Comparison of ENCODE assay signal across 29 mouse cellular contexts in the genomic region with DNA sequence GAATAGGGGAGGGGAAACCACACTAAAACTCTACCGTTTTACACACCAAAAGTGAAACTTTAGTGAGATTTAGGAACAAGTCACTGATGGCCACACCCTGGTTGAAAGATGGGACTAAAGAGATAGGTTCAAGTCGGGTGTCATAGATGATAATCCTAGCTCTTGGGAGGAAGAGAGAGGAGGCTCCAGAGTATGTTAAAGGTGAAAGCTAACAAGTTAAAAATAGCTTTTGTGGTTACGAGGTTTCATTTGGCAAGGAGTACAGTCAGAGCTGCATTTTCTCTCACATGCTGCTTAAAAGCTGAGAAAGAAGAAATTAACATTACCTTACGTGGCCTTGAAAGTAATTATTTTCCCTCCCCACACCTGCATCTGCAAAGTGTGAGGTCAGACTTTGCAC. TPM values are rescaled to one million over a fixed set of nuclear protein-coding genes. Genes with fewer than 3 reads are reported as not detected.
DNase-seq lines count a peak whose midpoint lies in the region; ATAC-seq and TF ChIP-seq lines count a peak whose summit lies in the region.
"Had no signal": no experiment of that assay in that cellular context is flagged by ENCODE, and none has a peak within 500 bp of the region (broad histone marks: within the 10 kb centered on the region; RNA-seq: fewer than 3 reads in every experiment).

No protein-coding gene starts in this region.

- TF ChIP-seq RAD21 in CH12.LX (IDR thresholded peaks at IDR 0.05; ENCODE audit: low read depth, low read length) = no peak

- DNase-seq in 416B (ENCODE audit: low read depth) (peak; percentile 3), CH12.LX (ENCODE audit: extremely low read depth) (peak; percentile 55)
- DNase-seq in embryo, embryonic 10.5 days (ENCODE audit: low spot score) = no peak
- DNase-seq in kidney, postnatal 36 days = no peak
- DNase-seq: adrenal gland, adult 2 months; adrenal gland, postnatal 14 days; cerebellum, adult 11-12 months; cerebellum, adult 8-10 months; cerebellum, postnatal 10 days; cerebellum, postnatal 36 days; forebrain, postnatal 0 days; gastrocnemius, adult 2 months; gastrocnemius, postnatal 14 days; heart, adult 2 months; heart, postnatal 14 days; heart, postnatal 4 days had no signal

- no peak; the same call in 1 of the 2 replicates for TF ChIP-seq EP300 in CH12.LX (IDR thresholded peaks at IDR 0.05; ENCODE audit: low read length)

- H3K27ac ChIP-seq in CH12.LX (ENCODE audit: insufficient read depth, low read depth) = no peak overlapping the region
- H3K27ac ChIP-seq: embryonic facial prominence, embryonic 12.5 days; embryonic facial prominence, embryonic 15.5 days; gastrocnemius, adult 2 months; heart, adult 2 months; heart, embryonic 10.5 days; heart, embryonic 13.5 days; hindbrain, embryonic 12.5 days; hindbrain, embryonic 15.5 days; intestine, embryonic 15.5 days had no signal

- H3K4me1 ChIP-seq in CH12.LX (ENCODE audit: control insufficient read depth in 1 of 2, insufficient read depth in 2 of 2) = peaks cover 5 to 20% of the 10 kb centered on the region in 2 experiments; a peak in 3 of 4 replicates
- H3K4me1 ChIP-seq: embryonic facial prominence, embryonic 12.5 days; embryonic facial prominence, embryonic 15.5 days; heart, embryonic 10.5 days; hindbrain, embryonic 12.5 days; hindbrain, embryonic 15.5 days; intestine, embryonic 15.5 days had no signal

- H3K36me3 ChIP-seq in CH12.LX (replicated peaks in 1 of 2; ENCODE audit: control insufficient read depth in 1 of 2, insufficient read depth in 1 of 2, low read length in 1 of 2) = no peaks in the 10 kb centered on the region
- H3K36me3 ChIP-seq: embryonic facial prominence, embryonic 15.5 days; G1E; intestine, embryonic 15.5 days had no signal

- H3K4me3 ChIP-seq in CH12.LX (replicated peaks in 1 of 3; ENCODE audit: low read depth in 2 of 3, low read length in 2 of 3, poor library complexity in 1 of 3) = no peak overlapping the region
- H3K4me3 ChIP-seq: embryonic facial prominence, embryonic 12.5 days; embryonic facial prominence, embryonic 15.5 days; gastrocnemius, adult 2 months; heart, adult 2 months; heart, embryonic 10.5 days; heart, embryonic 13.5 days; hindbrain, embryonic 12.5 days; hindbrain, embryonic 15.5 days; intestine, embryonic 15.5 days had no signal

- peak; percentile 21 to 37; a peak in 1 of 4 replicates for ATAC-seq in hematopoietic stem cell, adult 5-6 weeks (replicated peaks in 1 of 2; ENCODE audit: insufficient read depth in 1 of 2, low FRiP score in 2 of 2, low TSS enrichment in 1 of 2, low read depth in 1 of 2, poor library complexity in 2 of 2, severe bottlenecking in 2 of 2)
- ATAC-seq in megakaryocyte progenitor cell, adult 5-6 weeks (replicated peaks; ENCODE audit: poor library complexity) = peak; percentile 39; the same call in 1 of the 2 replicates
- no peak for ATAC-seq in megakaryocyte-erythroid progenitor cell, adult 5-6 weeks (replicated peaks; ENCODE audit: low FRiP score, low TSS enrichment, poor library complexity, severe bottlenecking)
- ATAC-seq: forebrain, embryonic 14.5 days; forebrain, postnatal 0 days; intestine, embryonic 15.5 days had no signal

- H3K27me3 ChIP-seq in CH12.LX (replicated peaks) = no peaks in the 10 kb centered on the region
- H3K27me3 ChIP-seq: embryonic facial prominence, embryonic 12.5 days; embryonic facial prominence, embryonic 15.5 days; heart, embryonic 13.5 days; hindbrain, embryonic 12.5 days; hindbrain, embryonic 15.5 days; intestine, embryonic 15.5 days had no signal

- in situ Hi-C loops in CH12.LX (cut with MboI; ENCODE audit: low pct_ligation_motif_present, low pct_unique_long_range_greater_than_20kb, low sequenced_read_pairs) = no loop called here

- TF ChIP-seq POLR2A in CH12.LX (IDR thresholded peaks at IDR 0.05; ENCODE audit: low read depth, low read length) = no peak

- H3K4me2 ChIP-seq in CH12.LX (ENCODE audit: insufficient read depth, low read depth, poor library complexity, severe bottlenecking) = peak overlapping the region; percentile 89
- H3K4me2 ChIP-seq: embryonic facial prominence, embryonic 12.5 days; embryonic facial prominence, embryonic 15.5 days; heart, embryonic 13.5 days; hindbrain, embryonic 12.5 days; hindbrain, embryonic 15.5 days; intestine, embryonic 15.5 days had no signal

- no peak for TF ChIP-seq CTCF in CH12.LX (conservative IDR thresholded peaks at IDR 0.05 in 1 of 2, IDR thresholded peaks at IDR 0.05 in 1 of 2; ENCODE audit: low read depth in 2 of 2, low read length in 2 of 2)

- H3K9ac ChIP-seq in CH12.LX (ENCODE audit: insufficient read depth, low read depth) = no peak overlapping the region
- H3K9ac ChIP-seq: embryonic facial prominence, embryonic 12.5 days; embryonic facial prominence, embryonic 15.5 days; forebrain, postnatal 0 days; heart, embryonic 13.5 days; hindbrain, embryonic 12.5 days; hindbrain, embryonic 15.5 days; intestine, embryonic 15.5 days had no signal

- H3K79me2 ChIP-seq in CH12.LX (replicated peaks; ENCODE audit: control insufficient read depth, extremely low read depth, insufficient read depth, poor library complexity, severe bottlenecking) = no peaks in the 10 kb centered on the region

- H3K9me3 ChIP-seq in CH12.LX (replicated peaks; ENCODE audit: low read length) = no peaks in the 10 kb centered on the region
- H3K9me3 ChIP-seq: embryonic facial prominence, embryonic 12.5 days; embryonic facial prominence, embryonic 15.5 days; G1E; heart, embryonic 10.5 days; heart, embryonic 13.5 days; hindbrain, embryonic 12.5 days; hindbrain, embryonic 15.5 days; intestine, embryonic 15.5 days had no signal

- dilution Hi-C loops in CH12.LX (cut with MboI; ENCODE audit: extremely low pct_ligation_motif_present, extremely low pct_unique_long_range_greater_than_20kb, low sequenced_read_pairs) = no loop called here

TF ChIP-seq in CH12.LX, 34 proteins besides CTCF, POLR2A, EP300 and RAD21:
- TF ChIP-seq ZMIZ1 (IDR thresholded peaks at IDR 0.05; ENCODE audit: low read depth, low read length) = no peak
- peak; percentile 85 for TF ChIP-seq BHLHE40 (IDR thresholded peaks at IDR 0.05; ENCODE audit: low read depth, low read length)
- peak; percentile 26 for TF ChIP-seq JUND (conservative IDR thresholded peaks at IDR 0.05; ENCODE audit: low read depth, low read length)
- TF ChIP-seq ETS1 (conservative IDR thresholded peaks at IDR 0.05; ENCODE audit: low read depth, low read length) = 0 out of 2 replicates have a peak, but pooled peaks have one; percentile 24
- TF ChIP-seq USF2 (conservative IDR thresholded peaks at IDR 0.05; ENCODE audit: low read depth, low read length) = no peak
- TF ChIP-seq MEF2A (IDR thresholded peaks at IDR 0.05; ENCODE audit: borderline replicate concordance, low read depth, low read length) = peak; percentile 66
- TF ChIP-seq HCFC1 (IDR thresholded peaks at IDR 0.05; ENCODE audit: low read depth, low read length) = no peak
- no peak for TF ChIP-seq RCOR1 (conservative IDR thresholded peaks at IDR 0.05; ENCODE audit: low read depth, low read length)
- peak; percentile 19; the same call in 1 of the 2 replicates for TF ChIP-seq JUN (IDR thresholded peaks at IDR 0.05; ENCODE audit: insufficient read depth, low read depth, low read length)
TF ChIP-seq in CH12.LX: peak in this region for 5.

RNA-seq across cellular contexts. Expression of gene Gm49355, which starts 40.0 kb away (rescaled TPM):
- 0.08 TPM in 2 replicates for total RNA-seq in CH12.LX (2012; rRNA removed)
- total RNA-seq in CH12.LX (2014; rRNA removed) = 0.26 and 0.39 TPM in 2 replicates
- polyA plus RNA-seq in CH12.LX (2012; ENCODE audit: insufficient read length, low read depth) = 0.16 and 0.23 TPM in 2 replicates
- 0.60 TPM in 1 of 2 replicates, not detected in the other for total RNA-seq in hematopoietic stem cell, adult 5-6 weeks (2017)
- 0.05 and 0.15 TPM in 2 replicates for total RNA-seq in megakaryocyte progenitor cell, adult 5-6 weeks (2015)
- not detected in 2 replicates for total RNA-seq in megakaryocyte progenitor cell, adult 5-6 weeks (2017)
- total RNA-seq in megakaryocyte-erythroid progenitor cell, adult 5-6 weeks (2014; fragmentation: Nextera tagmentation) = not detected in 2 replicates
- not detected in 2 replicates for total RNA-seq in megakaryocyte-erythroid progenitor cell, adult 5-6 weeks (2017)
- total RNA-seq: adrenal gland, postnatal 14 days; forebrain, postnatal 0 days; heart, postnatal 14 days had no signal
- polyA plus RNA-seq: adrenal gland, adult 2 months; C2C12; G1E had no signal

RNA-seq across cellular contexts. Expression of gene 3830406C13Rik, which starts 40.2 kb away (rescaled TPM):
- total RNA-seq in CH12.LX (2012; rRNA removed) = 14.5 and 18.3 TPM in 2 replicates
- 26.5 and 28.7 TPM in 2 replicates for total RNA-seq in CH12.LX (2014; rRNA removed)
- 21.8 and 27.8 TPM in 2 replicates for polyA plus RNA-seq in CH12.LX (2012; ENCODE audit: insufficient read length, low read depth)
- total RNA-seq in hematopoietic stem cell, adult 5-6 weeks (2017) = 30.0 and 35.6 TPM in 2 replicates
- total RNA-seq in megakaryocyte progenitor cell, adult 5-6 weeks (2015) = 28.9 and 30.6 TPM in 2 replicates
- total RNA-seq in megakaryocyte progenitor cell, adult 5-6 weeks (2017) = 24.1 and 28.0 TPM in 2 replicates
- 32.7 and 38.7 TPM in 2 replicates for total RNA-seq in megakaryocyte-erythroid progenitor cell, adult 5-6 weeks (2014; fragmentation: Nextera tagmentation)
- total RNA-seq in megakaryocyte-erythroid progenitor cell, adult 5-6 weeks (2017) = 26.8 and 43.5 TPM in 2 replicates

Comparison
In these comparisons a context has a peak if more than half of its experiments do, and no peak if none do; other contexts are left out.
1. DNase-seq: peak in 416B (single experiment) and CH12.LX (single experiment); none in embryo, embryonic 10.5 days (single experiment) and kidney, postnatal 36 days (0 of 2).